25 mouse cellular contexts compared by ENCODE assay signal in the genomic region with DNA sequence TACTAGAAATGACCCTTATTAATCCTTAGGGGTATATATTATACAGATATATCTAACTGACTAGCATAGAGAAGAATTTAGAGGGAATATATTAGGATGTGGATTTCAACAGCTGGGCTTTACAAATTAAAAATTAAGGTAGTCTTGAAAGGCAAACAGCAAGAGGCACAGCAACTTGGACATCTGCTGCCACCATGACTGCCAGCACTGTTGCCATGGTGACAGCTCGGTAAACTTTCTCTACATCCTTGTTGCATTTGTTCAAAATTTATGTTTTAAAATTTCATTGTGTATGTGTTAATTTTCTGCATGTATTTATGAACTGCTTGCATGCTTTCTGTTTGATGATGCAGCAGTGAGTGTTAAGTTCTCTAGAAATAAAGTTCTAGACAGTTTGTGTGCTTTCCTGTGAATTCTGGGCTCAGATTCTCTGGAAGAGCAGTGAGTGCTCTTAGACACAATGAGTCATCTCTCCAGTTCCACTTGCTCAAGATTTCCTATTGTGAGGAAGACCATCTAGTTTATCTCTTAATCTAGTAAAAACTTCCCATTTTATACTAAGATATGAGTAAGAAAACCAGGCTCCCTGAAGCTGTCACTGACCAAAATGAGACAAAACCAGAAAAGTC.
DNase-seq lines count a peak whose midpoint lies in the region; ATAC-seq and TF ChIP-seq lines count a peak whose summit lies in the region.
"Had no signal": no experiment of that assay in that cellular context is flagged by ENCODE, and none has a peak within 500 bp of the region (broad histone marks: within the 10 kb centered on the region; RNA-seq: fewer than 3 reads in every experiment).

No protein-coding gene starts in this region.

- no peak overlapping the region for H3K4me3 ChIP-seq in hindbrain, postnatal 0 days (ENCODE audit: low read length)
- no peak overlapping the region for H3K4me3 ChIP-seq in hindbrain, embryonic 11.5 days (ENCODE audit: low read depth, low read length)
- H3K4me3 ChIP-seq: heart, embryonic 15.5 days; liver, embryonic 15.5 days; lung, embryonic 15.5 days; megakaryocyte, embryonic 14.5 days; midbrain, embryonic 13.5 days; myocyte; neural tube, embryonic 13.5 days had no signal

- H3K27ac ChIP-seq in hindbrain, postnatal 0 days, result no peak overlapping the region
- no peak overlapping the region for H3K27ac ChIP-seq in hindbrain, embryonic 11.5 days (ENCODE audit: low read depth, low read length)
- H3K27ac ChIP-seq: heart, embryonic 15.5 days; hindbrain, embryonic 14.5 days; kidney, postnatal 0 days; liver, embryonic 15.5 days; lung, embryonic 15.5 days; midbrain, embryonic 13.5 days; neural tube, embryonic 13.5 days had no signal

- TF ChIP-seq CTCF in hindbrain, postnatal 0 days (IDR thresholded peaks at IDR 0.05; ENCODE audit: low read depth), result no peak

- 49% methylated on average over 1 of the region's 1 CpGs for WGBS in hindbrain, postnatal 0 days
- 85% methylated on average over 1 of the region's 1 CpGs for WGBS in hindbrain, embryonic 11.5 days

- no peaks in the 10 kb centered on the region for H3K4me1 ChIP-seq in hindbrain, postnatal 0 days (ENCODE audit: insufficient read depth, low read length)
- no peaks in the 10 kb centered on the region for H3K4me1 ChIP-seq in hindbrain, embryonic 11.5 days (replicated peaks; ENCODE audit: control insufficient read depth, insufficient read depth, low read length)
- H3K4me1 ChIP-seq: heart, embryonic 15.5 days; liver, embryonic 15.5 days; lung, embryonic 15.5 days; megakaryocyte, embryonic 14.5 days; midbrain, embryonic 13.5 days; neural tube, embryonic 13.5 days had no signal

- DNase-seq in hindbrain, postnatal 0 days (ENCODE audit: low spot score), result peak; percentile 5
- no peak for DNase-seq in hindbrain, embryonic 11.5 days (ENCODE audit: low spot score)
- peak; percentile 5 to 20 for DNase-seq in right cerebral cortex, adult 2 months (ENCODE audit: low spot score in 2 of 2)
- no peak for DNase-seq in right cerebral cortex, adult 18-20 months
- peak; percentile 8 for DNase-seq in layer of hippocampus, adult 9-11 months
- no peak for DNase-seq in B cell, adult 2 months
- no peak for DNase-seq in adrenal gland, adult (ENCODE audit: inconsistent age in 2 of 2, low spot score in 1 of 2)
- DNase-seq: adrenal gland, postnatal 36 days; cerebellum, adult 18-20 months; gastrocnemius, postnatal 36 days; heart, postnatal 36 days; kidney, adult 2 months; liver; lung, postnatal 36 days had no signal

- H3K4me2 ChIP-seq in hindbrain, postnatal 0 days (ENCODE audit: low read depth, low read length), result no peak overlapping the region
- no peak overlapping the region for H3K4me2 ChIP-seq in hindbrain, embryonic 11.5 days (replicated peaks; ENCODE audit: low read depth, low read length)
- H3K4me2 ChIP-seq: heart, embryonic 15.5 days; hindbrain, embryonic 14.5 days; liver, embryonic 15.5 days; lung, embryonic 15.5 days; midbrain, embryonic 13.5 days; neural tube, embryonic 13.5 days had no signal

- no peaks in the 10 kb centered on the region for H3K27me3 ChIP-seq in hindbrain, postnatal 0 days (ENCODE audit: insufficient read depth, low read length)
- H3K27me3 ChIP-seq in hindbrain, embryonic 11.5 days (ENCODE audit: control insufficient read depth, insufficient read depth, low read length), result no peaks in the 10 kb centered on the region
- H3K27me3 ChIP-seq: heart, embryonic 15.5 days; liver, embryonic 15.5 days; lung, embryonic 15.5 days; megakaryocyte, embryonic 14.5 days; midbrain, embryonic 13.5 days; neural tube, embryonic 13.5 days had no signal

- no peaks in the 10 kb centered on the region for H3K9me3 ChIP-seq in hindbrain, postnatal 0 days (ENCODE audit: low read length)
- H3K9me3 ChIP-seq in hindbrain, embryonic 11.5 days (ENCODE audit: control insufficient read depth, low read length), result no peaks in the 10 kb centered on the region
- H3K9me3 ChIP-seq: heart, embryonic 15.5 days; liver, embryonic 15.5 days; lung, embryonic 15.5 days; megakaryocyte, embryonic 14.5 days; midbrain, embryonic 13.5 days; neural tube, embryonic 13.5 days had no signal

- no peaks in the 10 kb centered on the region for H3K36me3 ChIP-seq in hindbrain, postnatal 0 days (ENCODE audit: insufficient read depth, low read length)
- no peaks in the 10 kb centered on the region for H3K36me3 ChIP-seq in hindbrain, embryonic 11.5 days (ENCODE audit: control insufficient read depth, insufficient read depth, low read length)
- H3K36me3 ChIP-seq: heart, embryonic 15.5 days; liver, embryonic 15.5 days; lung, embryonic 15.5 days; midbrain, embryonic 13.5 days; neural tube, embryonic 13.5 days had no signal

- ATAC-seq in hindbrain, postnatal 0 days, result no peak
- no peak for ATAC-seq in hindbrain, embryonic 11.5 days (ENCODE audit: low FRiP score)
- ATAC-seq: activated CD4-positive, CD25-positive, alpha-beta regulatory T cell, adult 4 months; forebrain, embryonic 16.5 days; midbrain, embryonic 13.5 days had no signal

- no peak overlapping the region for H3K9ac ChIP-seq in hindbrain, postnatal 0 days (replicated peaks; ENCODE audit: low read length)
- no peak overlapping the region for H3K9ac ChIP-seq in hindbrain, embryonic 11.5 days (ENCODE audit: low read depth, low read length)
- H3K9ac ChIP-seq: heart, embryonic 15.5 days; hindbrain, embryonic 14.5 days; liver, embryonic 15.5 days; lung, embryonic 15.5 days; midbrain, embryonic 13.5 days; neural tube, embryonic 13.5 days had no signal

Comparison
In these comparisons a context has a peak if more than half of its experiments do, and no peak if none do; other contexts are left out.
1. DNase-seq: peak in hindbrain, postnatal 0 days (single experiment), right cerebral cortex, adult 2 months (2 of 2) and layer of hippocampus, adult 9-11 months (single experiment); none in hindbrain, embryonic 11.5 days (single experiment), right cerebral cortex, adult 18-20 months (single experiment), B cell, adult 2 months (0 of 2) and adrenal gland, adult (0 of 2).